Mouse (Mus musculus): Measurements from ENCODE around the gene Rhd.
"Not testable (repeated sequence)": the region's sequence is repeated elsewhere in the genome, so short reads cannot be mapped to it uniquely, and the experiment has no call there.

Rhd gene

DNA sequence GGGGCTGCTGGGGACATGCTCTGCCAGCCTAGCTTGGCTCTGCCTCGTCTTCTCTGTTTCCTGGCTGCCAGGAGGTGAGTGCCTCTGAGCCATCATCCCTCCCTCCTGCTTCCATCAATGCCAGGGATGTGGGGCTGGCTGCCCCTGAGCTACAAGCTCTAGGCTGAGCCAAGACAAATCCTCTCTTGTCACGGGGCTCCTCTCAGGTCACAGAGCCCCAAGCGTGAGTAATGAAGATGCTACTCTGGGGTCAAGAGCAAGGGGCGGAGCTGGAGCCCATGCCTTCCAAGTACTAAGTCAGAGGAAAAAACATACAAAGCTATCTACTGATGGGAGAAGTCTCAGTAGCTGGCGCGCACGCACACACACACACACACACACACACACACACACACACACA is 38.7 kb downstream of the Rhd start:
- intact Hi-C loops (cut with DNase I): no loop called here

DNA sequence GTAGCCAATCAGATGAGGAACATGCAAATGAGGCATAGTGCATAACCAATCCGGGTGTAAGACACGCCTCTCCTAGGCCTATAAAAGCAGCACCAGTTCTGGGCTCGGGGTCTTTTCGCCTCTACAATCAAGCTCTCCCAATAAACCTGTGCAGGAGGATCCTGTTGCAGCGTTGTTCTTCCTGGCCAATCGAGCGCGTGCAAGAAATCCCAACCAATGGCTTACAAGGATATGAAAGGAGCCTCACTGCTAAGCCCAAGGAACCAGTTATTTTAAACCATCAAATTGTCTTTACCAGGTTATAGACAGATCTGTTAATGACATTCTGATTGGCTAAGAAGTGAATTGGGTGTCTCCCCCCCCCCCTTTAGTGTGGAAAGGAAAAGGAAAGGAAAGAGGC is 47.1 kb downstream of the Rhd start:
- intact Hi-C loops (cut with DNase I): not testable (repeated sequence)

DNA sequence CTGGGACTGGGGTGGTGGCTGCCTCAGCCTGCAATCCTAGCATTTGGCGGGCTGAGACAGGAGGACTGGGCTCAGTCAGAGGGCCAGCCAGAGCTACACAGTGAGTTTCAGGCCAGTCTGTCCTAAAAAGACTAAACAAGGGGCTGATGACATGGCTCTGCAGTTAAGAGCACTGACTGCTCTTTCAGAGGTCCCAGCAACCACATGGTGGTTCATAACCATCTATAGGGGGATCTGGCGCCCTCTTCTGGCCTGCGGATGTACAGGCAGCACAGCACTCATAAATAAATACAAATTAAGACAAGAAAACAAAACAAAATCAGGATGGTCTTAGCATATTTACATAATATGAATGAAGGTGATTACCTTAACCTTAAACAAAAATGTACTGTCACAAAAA is 49.1 kb downstream of the Rhd start:
- intact Hi-C loops (cut with DNase I): no loop called here

DNA sequence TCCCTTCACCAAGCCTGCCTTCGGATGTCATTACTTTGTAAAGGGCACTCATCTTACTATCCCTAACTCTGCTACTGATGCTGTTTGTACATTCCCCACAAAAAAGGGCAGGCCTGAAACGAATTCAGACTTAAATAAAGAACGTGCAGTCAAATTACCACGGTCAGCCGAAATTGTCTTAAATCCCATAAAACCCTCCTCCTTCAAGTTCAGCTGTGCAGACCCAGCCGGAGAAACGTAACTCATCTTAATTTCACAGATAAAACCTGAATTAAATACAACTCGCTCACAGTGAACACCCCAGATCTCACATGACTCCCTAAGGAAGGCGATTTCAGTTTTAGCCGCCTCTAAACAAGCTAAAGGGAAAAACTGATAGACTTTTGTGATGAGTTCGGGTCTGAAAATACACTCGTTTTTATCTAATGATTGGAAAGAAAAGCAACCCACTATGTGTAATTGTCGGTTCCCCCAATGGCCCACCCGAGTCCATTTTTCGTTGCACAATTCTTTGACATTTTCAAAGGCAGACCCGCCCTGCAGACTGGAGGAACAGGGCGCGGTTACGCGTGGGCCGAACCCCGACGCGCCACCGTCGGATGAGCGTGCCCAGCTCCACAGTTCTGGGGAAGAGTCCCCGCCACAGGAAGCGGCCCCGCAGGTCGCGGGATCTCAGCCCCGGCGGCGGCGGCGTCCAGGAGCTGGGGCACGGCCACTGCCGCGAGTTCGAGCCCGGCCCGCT is 50.0 kb downstream of the Rhd start:
- intact Hi-C loops (cut with DNase I): no loop called here

DNA sequence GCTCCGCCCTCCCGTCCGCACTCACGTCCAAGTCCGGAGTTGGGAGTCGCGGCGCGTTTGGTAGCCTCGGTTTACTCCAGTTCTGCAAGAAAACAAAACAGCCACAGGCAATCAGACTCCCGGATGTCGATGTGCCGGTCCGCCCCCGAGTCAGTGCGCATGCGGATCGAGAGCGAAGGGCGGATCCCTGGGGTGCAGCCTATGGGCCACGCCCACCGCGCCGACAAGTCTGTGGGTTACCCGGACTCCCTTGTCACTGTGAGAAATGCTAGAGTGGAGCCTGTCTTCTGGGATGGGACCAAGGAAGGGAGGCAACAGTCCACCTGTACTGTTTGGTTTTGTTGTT is 50.5 kb downstream of the Rhd start, which contains the start of gene Tmem50a:
TSS of gene Tmem50a (minus strand) at position 161 of the 346 bp plus-strand sequence.
- intact Hi-C loops (cut with DNase I): no loop called here

DNA sequence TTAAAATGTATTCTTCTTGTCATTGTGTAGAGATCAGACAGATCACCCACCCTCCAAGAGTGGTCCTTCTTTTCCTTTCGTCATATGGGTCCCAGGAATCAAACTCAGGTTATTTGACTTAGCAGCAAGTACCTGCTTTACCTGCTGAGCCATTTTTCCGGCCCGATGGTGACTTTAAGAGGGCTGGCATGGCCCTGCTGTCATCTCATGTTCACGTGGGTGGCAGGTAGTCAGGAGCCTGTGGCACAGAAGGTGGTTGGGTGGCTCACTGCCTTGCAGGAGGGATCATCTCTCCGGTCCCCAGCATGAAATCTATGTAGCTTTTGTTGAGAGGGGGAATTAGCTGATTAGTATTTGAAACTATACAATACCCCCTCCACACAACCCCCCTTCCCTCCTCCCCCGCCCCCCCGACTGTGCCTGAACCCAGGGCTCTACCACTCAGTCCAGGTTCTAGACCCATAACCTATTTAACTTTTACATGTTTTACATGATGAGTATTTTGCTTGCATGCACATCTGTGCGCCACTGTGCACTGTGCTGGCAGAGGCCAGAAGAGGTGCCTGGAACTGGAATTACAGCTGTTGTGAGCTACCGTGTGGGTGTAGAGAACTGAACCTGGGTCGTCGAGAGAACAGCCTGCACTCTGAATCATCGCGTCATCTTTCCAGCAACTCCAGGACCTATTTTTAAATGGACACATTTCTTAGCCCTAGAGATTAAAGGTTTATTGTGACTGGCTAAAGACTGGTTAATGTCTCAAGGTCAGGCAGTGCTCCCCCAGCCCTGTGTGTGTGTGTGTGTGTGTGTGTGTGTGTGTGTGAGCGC is 51.1 kb downstream of the Rhd start:
- intact Hi-C loops (cut with DNase I): no loop called here

DNA sequence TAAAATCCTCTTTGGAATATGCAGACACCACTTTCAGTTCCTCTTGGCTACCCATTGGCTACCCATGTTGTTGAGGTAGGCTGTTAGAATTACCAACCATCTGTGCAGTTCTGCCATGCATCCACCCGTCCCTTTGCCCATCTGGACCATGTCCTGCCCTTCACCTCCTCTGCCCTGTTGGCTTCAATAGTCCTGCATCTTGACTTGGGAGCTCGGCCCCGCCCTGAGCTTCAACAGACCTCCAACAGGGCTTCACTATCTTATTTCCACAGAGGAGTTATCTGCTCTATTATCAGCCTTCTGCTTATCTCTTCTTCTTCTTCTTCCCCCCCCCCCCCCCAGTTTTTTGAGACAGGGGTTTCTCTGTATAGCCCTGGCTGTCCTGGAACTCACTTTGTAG is 52.9 kb downstream of the Rhd start:
- intact Hi-C loops (cut with DNase I): no loop called here

DNA sequence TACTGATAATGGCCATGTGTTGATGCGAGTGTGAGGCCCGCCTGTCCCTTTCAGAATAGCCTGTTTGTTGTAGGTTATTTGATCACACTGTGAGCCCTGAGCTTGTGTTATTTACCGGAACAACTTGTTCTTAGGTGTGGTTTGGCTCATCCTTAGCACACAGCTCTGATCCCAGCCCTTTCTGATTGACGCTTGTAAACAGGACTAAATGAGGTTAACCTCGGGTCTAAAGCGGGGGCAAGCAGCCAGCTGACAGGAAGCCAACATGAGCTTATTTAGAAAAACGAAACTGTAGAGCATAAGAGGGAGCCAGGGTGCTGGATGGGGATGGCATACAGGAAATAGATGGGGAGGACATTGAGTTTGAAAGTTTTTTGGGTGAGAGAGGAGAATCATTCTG is 54.0 kb downstream of the Rhd start:
- intact Hi-C loops (cut with DNase I): no loop called here

DNA sequence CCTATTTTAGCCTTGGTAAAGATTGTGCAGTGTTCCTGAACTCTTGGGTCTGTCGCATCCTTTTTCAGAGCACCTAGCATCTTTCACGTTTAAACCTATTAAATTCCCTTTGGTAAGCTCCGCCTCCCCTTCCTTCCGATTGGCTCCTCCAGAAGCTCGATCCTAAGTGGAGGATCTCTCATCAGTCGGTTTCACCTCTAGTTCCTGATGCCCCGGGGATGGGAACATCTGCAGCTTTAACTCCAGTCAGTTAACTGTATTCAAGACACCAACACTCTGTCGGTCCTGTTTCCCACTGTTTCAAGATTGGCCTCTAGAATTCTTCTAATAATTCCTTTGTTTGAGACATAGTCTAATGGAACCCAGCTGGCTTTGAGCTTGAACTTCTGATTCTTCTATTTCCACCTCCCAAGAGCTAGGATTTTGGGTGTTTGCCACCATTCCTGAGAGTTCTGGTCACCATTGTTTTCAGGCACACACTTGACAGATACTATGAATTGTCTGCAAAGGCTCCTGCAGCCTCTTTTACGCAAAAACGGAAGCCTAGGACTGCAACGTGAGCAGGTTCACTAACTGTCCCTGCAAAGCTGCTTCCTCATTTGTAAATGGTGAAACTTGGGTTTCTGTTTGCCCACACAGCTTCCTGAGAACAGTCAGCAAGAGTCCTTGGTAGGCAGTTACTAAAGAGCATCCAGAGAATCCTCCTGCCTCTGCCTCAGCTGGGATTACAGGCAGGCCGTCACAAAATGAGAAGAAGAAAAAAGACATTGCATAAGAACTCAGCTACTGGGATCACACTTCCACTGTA is 55.6 kb downstream of the Rhd start:
- intact Hi-C loops (cut with DNase I): no loop called here

DNA sequence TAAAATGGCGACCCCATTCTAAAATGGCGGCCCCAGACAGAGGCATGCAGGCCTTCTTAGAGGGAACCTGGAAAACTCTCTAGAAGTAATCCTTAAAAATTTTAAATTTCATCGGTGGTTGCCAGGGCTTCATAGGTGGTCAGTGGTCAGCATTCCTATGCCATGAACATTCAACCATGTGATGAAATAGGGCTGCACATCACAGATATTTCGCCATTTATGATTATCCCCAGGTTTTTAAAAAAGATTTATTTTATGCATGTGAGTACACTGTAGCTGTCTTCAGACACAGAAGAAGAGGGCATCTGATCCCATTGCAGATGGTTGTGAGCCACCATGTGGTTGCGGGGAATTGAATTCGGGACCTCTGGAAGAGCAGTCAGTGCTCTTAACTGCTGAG is 56.3 kb downstream of the Rhd start:
- intact Hi-C loops (cut with DNase I): no loop called here

DNA sequence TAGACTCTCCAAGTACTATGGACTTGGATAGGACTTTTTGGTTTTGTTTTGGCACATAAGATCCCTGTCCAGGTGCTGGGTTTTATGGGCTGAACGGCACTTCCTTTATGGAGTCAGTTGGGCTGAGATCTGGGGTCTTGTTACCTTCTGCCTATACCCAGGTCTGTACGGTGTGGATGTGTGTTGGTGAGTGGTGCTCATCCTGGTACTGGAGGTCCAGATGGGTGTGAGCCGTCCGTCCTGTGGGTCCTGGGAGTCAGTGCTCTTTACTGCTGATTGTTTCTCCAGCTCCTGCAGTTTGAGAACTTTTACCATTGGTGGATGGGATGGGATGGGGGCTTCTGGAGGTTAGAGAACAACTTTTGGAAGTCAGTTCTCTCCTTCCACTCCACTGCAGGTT is 57.4 kb downstream of the Rhd start:
- intact Hi-C loops (cut with DNase I): no loop called here

DNA sequence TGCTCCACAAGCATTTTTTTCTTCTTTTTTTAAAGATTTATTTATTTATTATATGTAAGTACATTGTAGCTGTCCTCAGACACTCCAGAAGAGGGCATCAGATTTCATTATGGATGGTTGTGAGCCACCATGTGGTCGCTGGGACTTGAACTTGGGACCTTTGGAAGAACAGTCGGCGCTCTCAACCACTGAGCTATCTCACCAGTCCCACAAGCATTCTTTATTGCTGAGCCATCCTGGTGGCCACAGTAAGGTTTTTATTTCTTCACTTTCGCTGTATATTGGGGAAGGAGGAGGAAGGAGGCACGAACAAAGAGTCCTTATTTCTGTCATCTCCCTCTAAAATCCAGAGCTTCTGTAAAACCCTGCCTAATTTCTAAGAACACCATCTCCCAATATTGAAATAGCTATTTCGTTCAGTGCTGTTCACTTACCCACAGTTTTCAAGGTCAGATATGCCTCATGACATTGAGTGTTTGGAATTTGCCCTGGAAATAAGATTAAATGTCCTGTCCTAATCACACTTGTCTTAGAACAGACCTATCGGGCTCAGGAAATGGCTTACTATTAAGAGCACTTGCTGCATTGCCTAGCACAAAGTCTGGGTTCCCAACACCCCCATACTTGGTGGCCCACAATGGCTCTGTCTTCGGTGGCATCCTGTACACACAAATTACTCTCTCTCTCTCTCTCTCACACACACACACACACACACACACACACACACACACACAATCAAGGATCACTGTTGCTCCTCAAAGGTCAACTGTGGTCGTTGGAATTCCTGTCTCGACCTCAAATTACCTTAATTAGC is 58.0 kb downstream of the Rhd start:
- intact Hi-C loops (cut with DNase I): no loop called here

DNA sequence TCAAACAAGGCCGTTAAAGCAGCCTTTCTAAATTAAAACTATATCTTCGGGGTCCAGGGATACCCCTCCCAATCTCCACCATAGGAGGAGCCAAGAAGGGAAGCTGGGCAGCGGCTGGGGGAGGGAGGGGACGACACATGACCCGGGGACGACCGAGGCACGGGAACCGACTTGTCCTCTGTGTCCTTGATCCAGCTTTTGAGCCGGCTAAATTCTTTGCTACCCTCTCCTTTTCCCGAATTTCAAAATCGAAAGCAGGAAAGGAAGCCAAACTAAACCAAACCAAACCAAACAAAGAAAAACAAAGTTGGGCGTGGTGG is 58.5 kb downstream of the Rhd start:
- intact Hi-C loops (cut with DNase I): no loop called here

DNA sequence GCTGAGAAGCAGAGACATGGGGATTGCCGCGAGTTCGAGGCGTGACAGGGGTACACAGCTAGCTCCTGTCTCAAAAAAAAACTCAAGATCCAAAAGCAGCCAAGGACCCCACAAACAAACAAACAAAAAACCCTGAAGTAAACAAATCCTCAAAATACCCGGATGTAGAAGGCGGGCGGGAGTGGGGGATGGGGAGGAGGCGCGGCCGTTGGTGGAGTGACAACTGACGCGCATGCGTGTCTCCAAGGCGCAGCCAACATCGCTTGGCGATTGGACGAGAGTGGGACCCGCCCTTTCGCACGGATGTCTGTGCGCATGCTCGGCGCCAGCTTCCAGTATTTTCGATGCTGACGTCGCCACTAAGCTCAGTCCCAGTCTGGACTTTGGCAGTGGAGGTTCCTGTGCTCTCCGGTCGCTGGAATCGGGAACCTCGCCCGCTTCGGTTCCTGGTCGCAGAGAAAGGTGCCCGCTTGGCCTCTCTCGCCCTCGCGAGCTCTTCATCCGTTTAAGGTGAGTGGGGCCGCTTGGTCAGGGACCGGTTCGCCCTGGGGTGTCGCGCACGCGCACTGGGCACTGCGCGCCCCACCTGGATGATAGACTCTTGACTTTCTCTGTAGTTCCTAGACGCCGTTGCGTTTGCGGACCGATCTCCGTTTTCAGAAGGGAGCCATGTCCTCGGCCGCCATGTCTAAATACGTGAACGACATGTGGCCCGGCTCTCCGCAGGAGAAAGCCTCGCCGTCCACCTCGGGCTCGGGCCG is 59.1 kb downstream of the Rhd start, which contains the start of gene Rsrp1:
TSS of gene Rsrp1 (plus strand) at position 335 of the 761 bp plus-strand sequence.
- intact Hi-C loops (cut with DNase I): no loop called here

DNA sequence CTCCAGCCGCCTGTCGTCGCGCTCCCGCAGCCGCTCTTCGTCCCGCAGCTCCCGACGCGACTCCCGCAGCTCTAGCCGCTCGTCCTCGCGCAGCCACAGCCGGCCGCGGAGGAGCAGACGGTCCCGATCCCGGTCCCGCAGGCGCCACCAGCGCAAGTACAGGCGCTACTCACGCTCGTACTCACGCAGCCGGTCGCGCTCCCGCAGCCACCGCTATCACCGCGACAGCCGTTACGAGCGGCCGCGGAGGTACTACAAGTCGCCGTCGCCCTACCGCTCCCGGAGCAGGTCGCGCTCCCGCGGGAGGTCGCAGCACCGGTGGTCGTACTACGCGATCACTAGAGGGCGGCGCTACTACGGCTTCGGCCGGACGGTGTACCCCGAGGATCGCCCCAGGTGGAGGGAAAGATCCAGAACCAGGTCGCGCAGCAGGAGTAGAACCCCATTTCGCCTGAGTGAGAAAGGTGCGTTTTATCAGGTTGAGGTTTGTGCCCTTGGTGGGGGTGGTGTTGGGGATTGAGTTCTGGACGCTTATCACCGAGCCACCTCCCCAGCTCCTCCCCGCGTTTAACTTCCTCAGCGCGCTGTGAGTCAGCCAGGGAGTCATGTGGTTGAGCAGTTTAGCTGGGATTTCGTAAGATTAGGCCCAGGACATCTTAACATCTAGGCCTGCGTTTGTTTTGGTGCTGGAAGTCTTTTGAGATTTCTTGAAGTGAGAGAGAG is 59.8 kb downstream of the Rhd start:
- intact Hi-C loops (cut with DNase I): no loop called here

DNA sequence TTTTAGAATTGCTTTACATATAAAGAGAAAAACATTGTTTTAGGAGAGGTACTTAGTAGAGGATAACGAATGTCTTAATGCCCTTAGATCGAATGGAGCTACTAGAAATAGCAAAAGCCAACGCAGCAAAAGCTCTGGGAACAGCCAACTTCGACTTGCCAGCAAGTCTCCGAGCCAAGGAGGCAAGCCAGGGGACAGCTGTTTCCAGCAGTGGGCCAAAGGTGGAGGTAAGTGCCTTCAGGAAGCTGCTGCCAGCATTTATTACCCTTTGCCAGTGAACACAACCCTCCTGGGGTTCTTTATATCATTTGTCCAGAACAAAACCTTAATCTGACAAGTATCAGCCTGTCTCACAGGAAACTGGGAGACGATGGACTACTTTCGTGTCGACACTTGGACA is 60.9 kb downstream of the Rhd start:
- intact Hi-C loops (cut with DNase I): no loop called here

DNA sequence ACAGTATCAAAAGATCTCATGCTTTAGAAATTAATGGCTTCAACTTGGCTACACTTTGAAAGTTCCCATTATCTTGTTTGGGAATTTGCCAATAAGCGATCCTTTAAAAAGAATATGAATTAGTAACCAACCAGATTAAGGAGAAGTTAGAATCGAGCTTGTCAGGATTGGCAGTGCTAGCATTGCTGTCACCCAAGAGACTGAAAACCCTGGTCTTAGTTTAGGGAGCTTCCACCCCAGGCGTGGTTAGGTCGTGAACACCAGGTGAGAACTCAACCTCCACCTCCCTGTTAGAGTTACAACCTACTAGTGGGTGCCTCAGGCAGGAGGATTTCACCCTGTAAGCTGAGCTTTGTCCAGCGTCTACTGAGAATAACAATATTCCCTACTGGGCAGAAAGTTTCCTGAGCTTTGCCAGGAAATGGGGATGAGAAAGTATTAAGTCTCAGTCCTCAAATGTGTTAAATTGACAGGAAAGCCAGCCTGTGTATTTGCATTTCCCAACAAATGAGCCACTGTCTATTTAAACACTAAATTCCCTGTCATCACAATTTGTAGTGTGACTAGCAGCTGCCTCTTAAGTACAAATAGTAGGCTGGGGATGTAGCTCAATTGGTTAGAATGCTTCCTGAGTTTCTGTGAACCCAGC is 63.6 kb downstream of the Rhd start:
- intact Hi-C loops (cut with DNase I): no loop called here

DNA sequence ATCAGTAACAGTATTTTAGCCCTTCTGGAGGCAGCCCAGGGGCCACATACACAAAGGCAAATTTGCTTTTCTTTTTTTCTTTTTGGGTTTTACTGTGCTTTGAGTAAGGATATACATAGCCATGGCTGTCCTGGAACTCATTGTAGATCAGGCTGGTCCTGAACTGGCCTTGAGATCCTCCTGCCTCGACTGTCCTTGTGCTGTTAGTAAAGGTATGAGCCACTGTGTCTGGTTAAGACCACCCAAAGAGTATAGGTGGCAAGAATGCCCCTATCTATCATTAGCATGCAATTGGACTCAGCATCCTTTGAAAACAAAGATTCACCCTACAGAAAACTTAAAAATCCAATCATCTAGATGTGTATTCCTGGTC is 64.1 kb downstream of the Rhd start:
- intact Hi-C loops (cut with DNase I): no loop called here

DNA sequence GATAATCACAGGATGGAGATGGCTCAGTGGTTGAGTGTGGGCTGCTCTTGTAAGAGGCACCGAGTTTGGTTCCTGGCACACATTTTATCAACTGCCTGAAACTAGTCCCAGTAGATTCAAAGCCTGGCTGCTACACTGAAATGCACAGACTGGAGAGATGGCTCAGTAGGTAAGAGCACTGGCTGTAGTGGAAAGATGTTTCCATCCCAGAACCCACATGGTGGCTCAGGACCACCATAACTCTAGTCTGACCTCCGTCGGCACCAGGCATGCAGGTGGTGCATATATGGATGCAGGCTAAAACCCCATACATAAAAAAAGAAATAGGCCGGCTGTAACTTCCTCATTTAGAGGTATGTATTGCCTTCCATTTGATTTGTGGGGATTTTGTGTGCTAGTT is 65.2 kb downstream of the Rhd start:
- intact Hi-C loops (cut with DNase I): no loop called here
